Mouse (Mus musculus) CD4-positive, CD25-positive, alpha-beta regulatory T cell, adult 2 months (primary cell): Measurements from ENCODE around the gene Pcp4.

Experiments used
- DNase-seq: peaks from one replicate; pipeline ENCODE4 v3.0.0-alpha.2; 2012; ENCODE audit warnings: low read depth, low spot score

Gene Pcp4

DNA sequence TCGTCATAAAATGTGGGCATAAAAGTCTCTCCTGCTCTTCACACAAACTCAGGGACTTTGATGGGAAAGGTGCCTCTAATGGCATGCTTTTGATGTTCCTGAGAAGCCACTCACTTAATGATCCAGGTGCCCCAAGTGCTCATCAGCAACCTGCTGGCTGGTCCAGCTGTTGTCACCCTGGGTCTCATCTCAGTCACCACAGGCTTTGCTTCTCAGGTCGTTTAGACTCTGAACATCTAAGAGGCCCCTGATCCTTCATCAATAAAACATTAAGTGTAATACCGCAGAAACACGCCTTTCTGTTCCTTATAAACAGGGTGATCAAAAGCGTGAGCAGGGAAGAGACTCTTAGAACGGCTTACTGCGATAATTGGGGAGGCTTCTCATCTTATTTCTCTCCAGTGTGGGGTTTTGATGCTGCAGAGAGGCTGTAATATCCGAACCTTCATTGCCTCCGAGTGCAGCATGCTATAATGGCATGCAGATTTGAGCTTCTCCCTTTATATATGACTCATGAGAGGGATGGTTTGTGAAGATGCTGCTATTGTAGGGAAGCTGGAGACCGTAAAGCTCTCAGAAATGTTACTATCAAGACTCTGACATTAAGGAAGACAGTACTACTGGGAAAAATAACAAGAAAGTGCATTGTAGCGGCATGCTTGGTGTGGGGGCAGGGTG lies 19.7 kb downstream of the Pcp4 start:
- no peak for DNase-seq

GRCm38 (mm10) chr16:96488038-96488437 lies 20.6 kb downstream of the Pcp4 start:
- no peak for DNase-seq

DNA sequence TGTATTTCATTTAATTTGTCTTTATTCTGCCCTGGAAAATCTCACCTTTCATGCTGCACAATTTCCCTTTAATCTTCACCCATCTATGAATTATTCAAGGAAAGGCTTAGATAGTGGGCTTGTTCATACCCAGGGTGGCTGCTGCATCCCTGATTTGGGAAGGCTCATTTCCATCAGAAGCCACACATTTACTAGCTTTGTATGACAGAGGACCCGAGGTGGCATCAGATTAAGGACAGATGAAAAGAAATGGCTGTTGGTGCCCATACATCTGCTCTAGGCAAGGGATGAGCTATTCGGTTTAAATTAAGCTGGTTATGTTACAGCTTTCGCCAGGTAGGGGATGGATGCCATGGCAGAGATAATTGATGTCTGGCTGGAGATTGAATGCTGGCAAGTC lies 24.1 kb downstream of the Pcp4 start:
- DNase-seq: no peak

DNA sequence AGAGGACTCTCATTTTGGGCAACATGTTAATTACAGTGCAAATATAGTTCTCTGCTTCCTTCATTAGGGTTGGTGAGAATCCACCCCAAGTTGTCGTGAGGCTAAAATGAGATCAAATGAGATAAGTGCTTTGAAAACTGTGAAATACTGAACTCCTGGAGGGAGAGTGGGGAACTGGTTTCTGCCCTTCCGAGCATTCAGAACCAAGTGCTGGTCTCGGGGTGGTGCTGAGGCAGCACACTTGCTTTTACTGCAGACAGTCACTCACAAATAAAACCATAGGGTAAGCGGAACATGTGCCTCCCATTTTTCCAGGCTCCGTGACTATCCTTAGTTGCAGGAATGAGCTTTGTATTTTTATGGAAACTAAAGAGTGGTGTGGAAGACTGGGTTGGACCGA lies 26.7 kb downstream of the Pcp4 start:
- DNase-seq: no peak

- no peak for DNase-seq
These were observed 31.5 kb downstream of the Pcp4 start for GRCm38 (mm10) chr16:96498951-96499350.

DNA sequence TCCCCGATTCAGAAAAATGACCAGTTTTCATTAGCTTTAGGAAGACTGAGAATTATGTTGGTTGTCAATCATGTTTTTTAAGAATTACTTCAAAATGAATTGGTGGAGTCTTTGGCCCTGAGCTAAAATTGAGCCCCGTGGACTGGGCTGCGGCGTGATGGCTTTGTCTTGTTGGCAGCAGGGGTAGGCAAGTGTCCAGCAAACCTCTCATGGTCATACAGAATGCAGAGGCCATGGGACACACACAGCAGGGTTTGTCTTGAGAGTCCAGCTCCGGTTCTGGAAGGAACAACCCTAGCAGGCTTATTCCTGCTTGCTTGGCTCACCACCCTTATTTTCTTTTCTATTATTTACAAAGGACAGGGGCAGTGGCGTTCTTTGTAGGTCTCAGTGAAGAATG lies 33.8 kb downstream of the Pcp4 start:
- no peak for DNase-seq

DNA sequence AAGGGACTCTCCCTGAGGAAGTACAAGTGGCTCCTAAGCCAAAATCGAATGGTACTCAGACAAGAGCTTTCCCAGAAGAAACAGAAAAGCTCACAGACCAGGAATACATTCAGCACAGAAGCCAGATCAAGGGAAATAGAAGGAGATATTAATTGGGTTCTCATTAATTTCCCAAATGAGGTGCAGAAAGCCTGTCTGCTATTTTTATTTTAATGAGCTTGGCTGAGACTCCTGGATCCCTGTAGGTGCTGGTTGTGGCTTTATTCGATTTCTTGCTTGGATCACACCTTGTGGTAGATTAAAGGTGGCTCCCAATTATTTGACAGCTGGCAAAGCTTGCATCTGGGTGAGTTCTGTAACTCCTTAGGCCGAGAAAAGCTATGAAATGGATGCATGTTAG lies 35.2 kb downstream of the Pcp4 start:
- no peak for DNase-seq

- DNase-seq: no peak
These were observed 47.1 kb downstream of the Pcp4 start for GRCm38 (mm10) chr16:96514466-96514865.

DNA sequence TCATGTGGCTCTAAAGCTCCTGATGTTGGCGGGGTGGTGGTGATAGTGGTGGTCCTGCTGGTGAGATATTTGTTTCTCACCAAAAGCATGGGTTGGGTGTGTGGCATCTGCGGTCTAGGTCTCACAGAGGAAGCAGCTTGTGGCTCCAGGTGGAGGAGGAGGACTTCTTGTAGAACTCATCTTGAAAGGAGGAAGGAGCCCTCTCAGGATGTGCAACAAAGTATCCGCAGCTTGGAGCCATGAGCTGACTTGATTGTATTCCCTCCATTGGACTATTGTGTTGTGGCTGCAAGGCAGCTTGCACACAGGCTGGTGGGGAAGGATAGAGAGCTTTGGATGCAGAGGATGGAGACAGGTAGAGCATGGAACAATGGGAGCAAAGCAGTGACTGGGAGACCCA lies 60.1 kb downstream of the Pcp4 start:
- no peak for DNase-seq

GRCm38 (mm10) chr16:96528471-96528870 lies 61.1 kb downstream of the Pcp4 start:
- DNase-seq: no peak

GRCm38 (mm10) chr16:96529896-96530568 lies 62.6 kb downstream of the Pcp4 start:
- no peak for DNase-seq

DNA sequence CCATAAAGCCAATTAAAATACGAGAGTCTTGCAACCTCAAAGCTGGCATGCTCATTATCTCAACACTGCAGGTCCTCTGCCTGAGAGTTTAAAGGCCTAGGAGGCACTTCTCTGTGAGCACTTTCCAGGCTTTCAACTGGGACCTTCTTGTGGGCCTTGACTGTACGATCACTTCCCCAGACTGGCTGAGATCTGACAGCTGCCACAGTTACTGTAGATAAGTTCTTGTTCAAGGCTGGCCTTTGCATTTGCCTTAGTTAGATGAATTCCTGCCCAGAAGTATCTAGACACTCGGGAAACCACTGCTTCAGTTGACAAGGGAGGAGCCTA lies 63.1 kb downstream of the Pcp4 start:
- no peak for DNase-seq

DNA sequence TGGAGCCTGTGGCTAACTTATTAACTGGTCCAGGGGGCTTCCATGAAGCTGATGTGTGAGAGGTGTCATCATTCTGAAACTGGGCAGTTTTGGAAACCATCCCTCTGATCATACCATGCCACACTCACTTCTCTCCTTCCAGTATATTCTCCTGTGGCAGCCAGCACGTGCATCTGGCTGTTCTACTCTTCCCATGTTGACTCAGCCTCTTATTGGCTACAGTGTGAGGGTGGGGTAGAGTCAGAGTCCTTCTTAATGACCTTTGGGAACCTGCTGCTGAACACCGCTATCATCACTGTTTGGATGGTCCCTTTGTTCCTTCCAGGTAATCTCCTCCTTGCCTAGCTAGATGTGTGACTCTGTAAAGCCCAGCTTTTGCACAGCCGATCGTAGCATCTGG lies 63.6 kb downstream of the Pcp4 start:
- DNase-seq: no peak

GRCm38 (mm10) chr16:96533710-96534109 lies 66.3 kb downstream of the Pcp4 start:
- no peak for DNase-seq

- DNase-seq: no peak
These were observed 67.9 kb downstream of the Pcp4 start for GRCm38 (mm10) chr16:96535271-96535670.

- no peak for DNase-seq
These were observed 69.0 kb downstream of the Pcp4 start for GRCm38 (mm10) chr16:96536426-96536825.

DNA sequence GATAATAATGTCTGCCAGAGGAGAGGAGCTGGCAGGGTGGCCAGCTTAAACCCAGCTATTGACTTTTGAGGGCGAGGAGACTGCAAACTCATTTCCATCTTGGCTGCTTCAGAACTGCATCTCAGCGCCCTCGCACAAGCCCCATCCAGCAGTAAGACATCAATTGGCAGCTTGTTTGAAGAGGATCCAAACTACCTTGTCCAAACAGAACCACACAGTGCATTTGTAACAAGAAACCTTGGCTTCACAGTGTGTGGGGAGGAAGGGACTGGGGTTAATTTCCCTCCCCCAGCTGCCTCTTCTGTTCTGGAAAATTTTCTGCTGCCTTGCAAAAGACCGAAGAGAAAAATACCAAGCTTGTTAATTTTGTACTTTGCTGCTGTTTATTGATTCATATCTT lies 71.7 kb downstream of the Pcp4 start:
- no peak for DNase-seq

GRCm38 (mm10) chr16:96541056-96541455 lies 73.7 kb downstream of the Pcp4 start:
- no peak for DNase-seq

GRCm38 (mm10) chr16:96552680-96553079 lies 85.3 kb downstream of the Pcp4 start:
- DNase-seq: no peak

DNA sequence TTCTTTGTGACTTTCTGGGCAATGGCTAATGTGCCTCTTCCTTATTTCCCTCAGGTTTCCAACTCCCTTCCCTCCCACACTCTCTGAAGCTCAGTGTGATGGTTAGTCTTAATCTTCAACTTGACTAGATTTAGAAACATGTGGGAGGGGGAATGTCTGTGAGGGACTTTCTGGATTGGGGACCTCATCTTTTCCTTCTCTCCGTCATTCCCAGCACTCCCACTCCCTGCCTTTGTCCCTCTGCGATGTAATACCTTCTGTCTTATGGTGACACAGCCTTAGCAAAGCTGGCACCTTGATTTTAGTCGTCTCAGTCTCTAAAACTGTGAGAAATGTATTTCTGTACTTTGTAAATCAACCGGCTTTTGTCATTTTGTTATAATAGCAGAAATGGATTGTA lies 88.0 kb downstream of the Pcp4 start:
- DNase-seq: no peak

- DNase-seq: no peak
These were observed 89.2 kb downstream of the Pcp4 start for GRCm38 (mm10) chr16:96556621-96557020.

DNA sequence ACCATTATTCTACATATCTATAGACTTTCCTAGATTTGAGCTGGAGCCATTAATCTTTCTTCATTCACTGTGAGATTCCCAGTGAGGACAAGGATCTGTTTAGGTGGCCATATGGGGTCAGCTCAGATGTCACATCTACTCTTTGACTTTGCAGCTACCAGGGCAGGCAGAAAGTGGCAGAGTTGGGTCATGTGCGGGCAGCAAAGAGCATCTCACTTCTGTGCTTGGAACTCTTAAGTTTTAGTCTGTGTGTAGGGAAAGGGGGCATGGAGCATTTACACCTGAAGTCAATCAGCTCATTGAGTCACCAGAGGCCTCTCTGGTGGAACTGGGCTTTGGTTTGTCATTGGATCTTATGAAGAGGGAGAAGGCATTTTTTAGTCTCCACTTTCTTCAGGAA lies 90.9 kb downstream of the Pcp4 start:
- no peak for DNase-seq

- no peak for DNase-seq
These were observed 92.4 kb downstream of the Pcp4 start for GRCm38 (mm10) chr16:96559796-96560195.
